Mouse (Mus musculus) retina, adult 2 months (tissue): Measurements from ENCODE around the gene Prm1.
A peak's percentile ranks its signal among the peaks of the same experiment; 100 is the strongest.
"Not testable (repeated sequence)": the region's sequence is repeated elsewhere in the genome, so short reads cannot be mapped to it uniquely, and the experiment has no call there.

Experiments used
- DNase-seq: peaks from one replicate; pipeline ENCODE4 v3.0.0-alpha.2; 2012; ENCODE audit warnings: low read depth, low spot score

The Prm1 gene

GRCm38 (mm10) chr16:10805789-10806527 lies at the start of gene Prm1:
Prm1 (minus strand) TSS chr16:10805839.
- DNase-seq: no peak

- not testable (repeated sequence) for DNase-seq
These were observed 46.6 kb upstream of the Prm1 start for GRCm38 (mm10) chr16:10852216-10852615.

GRCm38 (mm10) chr16:10850905-10851304 lies 45.3 kb upstream of the Prm1 start:
- no peak for DNase-seq

GRCm38 (mm10) chr16:10849965-10850861 lies 44.6 kb upstream of the Prm1 start:
- no peak for DNase-seq

- peak; percentile 20 for DNase-seq
These were observed 40.9 kb upstream of the Prm1 start for GRCm38 (mm10) chr16:10846503-10846902.

- no peak for DNase-seq
These were observed 40.3 kb upstream of the Prm1 start for GRCm38 (mm10) chr16:10845952-10846351.

- DNase-seq: no peak
These were observed 38.7 kb upstream of the Prm1 start for GRCm38 (mm10) chr16:10844319-10844670.

- no peak for DNase-seq
These were observed 38.1 kb upstream of the Prm1 start for GRCm38 (mm10) chr16:10843486-10844318.

- no peak for DNase-seq
These were observed 36.7 kb upstream of the Prm1 start for GRCm38 (mm10) chr16:10842282-10842855.

- no peak for DNase-seq
These were observed 34.4 kb upstream of the Prm1 start for GRCm38 (mm10) chr16:10840018-10840417.

- no peak for DNase-seq
These were observed 33.0 kb upstream of the Prm1 start for GRCm38 (mm10) chr16:10838487-10839245.

GRCm38 (mm10) chr16:10837903-10838302 lies 32.3 kb upstream of the Prm1 start:
- no peak for DNase-seq

- DNase-seq: no peak
These were observed 31.6 kb upstream of the Prm1 start for GRCm38 (mm10) chr16:10837250-10837649.

- DNase-seq: no peak
These were observed 30.7 kb upstream of the Prm1 start for GRCm38 (mm10) chr16:10836388-10836787.

- DNase-seq: peak; percentile 44
These were observed 29.4 kb upstream of the Prm1 start, which contains the start of gene Rmi2 for GRCm38 (mm10) chr16:10834911-10835587. Rmi2 (plus strand) TSS chr16:10835059.

GRCm38 (mm10) chr16:10834542-10834910 lies 28.9 kb upstream of the Prm1 start:
- no peak for DNase-seq

- no peak for DNase-seq
These were observed 22.8 kb upstream of the Prm1 start for GRCm38 (mm10) chr16:10828461-10828805.

GRCm38 (mm10) chr16:10827766-10828460 lies 22.3 kb upstream of the Prm1 start:
- DNase-seq: no peak

- no peak for DNase-seq
These were observed 21.6 kb upstream of the Prm1 start for GRCm38 (mm10) chr16:10827269-10827668.

GRCm38 (mm10) chr16:10825840-10826239 lies 20.2 kb upstream of the Prm1 start:
- DNase-seq: no peak
